Mouse (Mus musculus): ENCODE measurements around the gene Sowahc.

GRCm38 (mm10) chr10:59251980-59252379 is 30.2 kb downstream of the Sowahc start:
- TF ChIP-seq CTCF (IDR thresholded peaks at IDR 0.05; ENCODE audit: low read depth, low read length) (no peak), POLR2AphosphoS5 (IDR thresholded peaks at IDR 0.05; ENCODE audit: insufficient replicate concordance, low read depth, low read length) (no peak), GATA1 (IDR thresholded peaks at IDR 0.05; ENCODE audit: borderline replicate concordance, low read length) (no peak)
